Mouse (Mus musculus): ENCODE measurements around the gene Slc25a13.

GRCm38 (mm10) chr6:6149751-6150150 lies 67.2 kb downstream of the Slc25a13 start:
- TF ChIP-seq CTCF (IDR thresholded peaks at IDR 0.05; ENCODE audit: low read depth) (no peak), EP300 (IDR thresholded peaks at IDR 0.05; ENCODE audit: low read depth) (no peak)
